Mouse (Mus musculus) hindbrain, postnatal 0 days (tissue): Measurements from ENCODE around the gene Tbl1x. TPM values are rescaled to one million over a fixed set of nuclear protein-coding genes. Genes with fewer than 3 reads are reported as not detected.

Source experiments
- ATAC-seq: fragments of 200-750 bp; cut with Nextera tagmentation; 2 replicates; pipeline ENCODE4 v1.8.0; 2017; ENCODE audit warnings: mild to moderate bottlenecking, moderate TSS enrichment, moderate library complexity
- DNase-seq: peaks from one replicate; pipeline ENCODE4 v3.0.0-alpha.2; 2015; ENCODE audit warnings: low spot score
- H3K27ac ChIP-seq: fragments of 300-500 bp; sonication (generic); 2 replicates; pipeline ENCODE4 v1.5.1; 2014; ENCODE audit warnings: mild to moderate bottlenecking
- H3K27me3 ChIP-seq: fragments of 300-500 bp; sonication (generic); 2 replicates; pipeline ENCODE4 v1.6.1; 2014; ENCODE audit warnings: low read length, mixed read lengths; ENCODE audit not compliant: insufficient read depth
- H3K36me3 ChIP-seq: fragments of 300-500 bp; sonication (generic); 2 replicates; pipeline ENCODE4 v1.6.1; 2014; ENCODE audit warnings: low read length, mixed read lengths; ENCODE audit not compliant: insufficient read depth
- H3K4me1 ChIP-seq: fragments of 300-500 bp; sonication (generic); 2 replicates; pipeline ENCODE4 v1.6.1; 2014; ENCODE audit warnings: antibody characterized with exemption, low read length, mixed read lengths; ENCODE audit not compliant: insufficient read depth
- H3K4me2 ChIP-seq: fragments of 300-500 bp; sonication (generic); 2 replicates; pipeline ENCODE4 v1.6.1; 2014; ENCODE audit warnings: low read depth, mild to moderate bottlenecking, low read length, moderate library complexity, mixed read lengths
- H3K4me3 ChIP-seq: fragments of 300-500 bp; sonication (generic); 2 replicates; pipeline ENCODE4 v1.5.1; 2014; ENCODE audit warnings: low read length
- H3K9ac ChIP-seq: fragments of 300-500 bp; sonication (generic); replicated peaks from 2 replicates; pipeline ENCODE4 v1.6.1; 2014; ENCODE audit warnings: mild to moderate bottlenecking, low read length, moderate library complexity, mixed read lengths
- H3K9me3 ChIP-seq: fragments of 300-500 bp; sonication (generic); 2 replicates; pipeline ENCODE4 v1.6.1; 2016; ENCODE audit warnings: low read length, mixed read lengths
- CTCF ChIP-seq: IDR thresholded peaks from 2 replicates; pipeline ENCODE4 v1.5.1; 2016; ENCODE audit warnings: antibody characterized with exemption, control low read depth, low read depth
- WGBS: fragments of 180-500 bp; shearing (Covaris S2); extraction: QIAGEN DNeasy Blood & Tissue Kit; methylation state at CpG from one replicate; pipeline ENCODE4 v1.1.7; 2014; 5-methylcytosine and 5-hydroxymethylcytosine counted together
- polyA plus RNA-seq: library from polyadenylated mRNA; unstranded; fragments of >200 nt; fragmentation: Nextera tagmentation; extraction: Ambion mirVana; gene quantifications from 2 replicates; pipeline ENCODE4 v1.2.1, GENCODE M21; 2015
- total RNA-seq: library from RNA; depleted of rRNA; stranded (reverse); fragments of >200 nt; gene quantifications from 2 replicates; pipeline ENCODE4 v1.2.3, GENCODE M21; 2014

The Tbl1x gene
- total and polyA plus RNA-seq, 2 experiments from 2014 or later = 33.4 to 46.7 TPM

DNA sequence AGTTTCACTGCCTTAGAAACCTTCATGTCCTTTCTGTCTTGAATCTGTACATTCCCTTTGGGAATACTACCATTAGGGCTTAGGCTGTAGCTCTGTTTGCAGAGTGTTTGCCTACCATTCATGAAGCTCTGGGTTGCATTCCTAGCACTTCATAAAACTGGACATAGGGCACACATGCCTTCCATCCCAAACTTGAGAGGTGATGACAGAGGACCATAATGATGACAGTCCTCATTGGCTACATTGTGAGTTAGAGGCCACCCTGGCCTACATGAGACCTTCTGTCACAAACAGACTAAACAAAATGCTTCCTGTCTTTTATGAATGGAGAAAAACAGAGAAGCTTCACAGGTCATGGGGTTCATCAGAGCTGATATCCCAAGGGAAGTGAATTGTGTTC lies 33.2 kb downstream of the Tbl1x start:
- no peaks in the 10 kb centered on the region for H3K36me3 ChIP-seq
- no peak for TF ChIP-seq CTCF
- H3K4me3 ChIP-seq = no peak overlapping the region
- no peaks in the 10 kb centered on the region for H3K27me3 ChIP-seq
- DNase-seq (no peak), ATAC-seq (no peak)
- no peaks in the 10 kb centered on the region for H3K4me1 ChIP-seq
- no peak overlapping the region for H3K27ac ChIP-seq
- H3K4me2 ChIP-seq = no peak overlapping the region
- H3K9me3 ChIP-seq = no peaks in the 10 kb centered on the region
- H3K9ac ChIP-seq = no peak overlapping the region

DNA sequence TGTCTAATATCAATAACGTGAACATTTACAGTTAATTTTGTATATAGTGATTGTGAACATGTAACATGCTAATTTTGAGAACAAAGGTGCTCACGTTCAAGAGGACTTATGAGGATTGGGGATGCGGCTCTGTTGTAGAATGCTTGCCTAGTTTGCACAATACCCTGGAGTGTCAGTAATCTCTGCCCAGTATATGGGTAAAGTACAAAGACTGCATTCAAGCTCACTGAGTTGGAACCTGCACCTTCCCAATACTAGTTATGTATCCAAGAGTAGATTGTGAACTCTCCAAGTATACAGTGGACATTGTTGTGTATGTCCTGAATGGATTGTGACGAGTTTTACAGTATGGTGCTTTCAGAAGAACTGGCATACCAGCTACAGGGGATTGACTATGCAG lies 33.7 kb downstream of the Tbl1x start:
- no peak for DNase-seq
- Histone ChIP-seq H3K4me1 (no peaks in the 10 kb centered on the region), H3K27me3 (no peaks in the 10 kb centered on the region), H3K9me3 (no peaks in the 10 kb centered on the region), H3K4me2 (no peak overlapping the region), H3K9ac (no peak overlapping the region), H3K27ac (no peak overlapping the region), H3K4me3 (no peak overlapping the region), H3K36me3 (no peaks in the 10 kb centered on the region)
- ATAC-seq = no peak
- TF ChIP-seq CTCF = no peak
- 66% methylated on average over 4 of the region's 4 CpGs for WGBS

DNA sequence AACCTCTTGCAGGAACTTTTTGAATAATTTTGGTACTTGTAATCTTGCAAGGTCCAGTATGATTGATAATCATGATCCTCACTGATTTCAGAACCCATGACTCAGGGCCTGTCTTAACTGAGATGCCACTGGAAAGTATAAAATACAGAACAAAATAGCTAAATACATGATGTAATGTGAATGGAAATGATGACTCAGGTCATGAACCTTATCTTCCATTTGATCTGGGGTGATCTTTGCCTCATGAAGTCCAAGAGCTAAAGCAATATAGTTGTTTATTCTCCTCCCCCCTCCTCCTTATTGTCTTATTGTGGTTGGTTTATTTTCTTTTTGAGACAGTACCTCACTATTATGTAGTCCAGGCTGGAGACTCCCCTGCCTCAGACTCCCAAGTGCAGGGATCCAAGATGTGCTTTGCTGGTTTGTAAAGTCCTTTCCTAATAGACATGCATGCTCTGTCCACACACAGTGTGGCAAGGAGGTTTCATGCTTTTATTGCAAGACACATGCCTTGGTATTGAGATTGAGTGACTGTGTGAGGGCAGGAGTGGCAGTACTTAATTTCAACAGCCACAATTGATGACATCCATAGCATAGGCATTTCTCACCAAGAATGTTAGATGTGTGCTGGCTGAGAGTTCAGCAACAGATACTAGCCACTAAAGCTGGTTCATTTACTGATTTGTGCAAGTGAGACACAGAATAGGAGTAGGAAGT lies 34.7 kb downstream of the Tbl1x start:
- DNase-seq (no peak), ATAC-seq (no peak)
- H3K9ac ChIP-seq = no peak overlapping the region
- no peaks in the 10 kb centered on the region for H3K27me3 ChIP-seq
- no peaks in the 10 kb centered on the region for H3K36me3 ChIP-seq
- H3K4me1 ChIP-seq = no peaks in the 10 kb centered on the region
- no peaks in the 10 kb centered on the region for H3K9me3 ChIP-seq
- no peak overlapping the region for H3K27ac ChIP-seq
- no peak overlapping the region for H3K4me3 ChIP-seq
- no peak overlapping the region for H3K4me2 ChIP-seq
- no peak for TF ChIP-seq CTCF

DNA sequence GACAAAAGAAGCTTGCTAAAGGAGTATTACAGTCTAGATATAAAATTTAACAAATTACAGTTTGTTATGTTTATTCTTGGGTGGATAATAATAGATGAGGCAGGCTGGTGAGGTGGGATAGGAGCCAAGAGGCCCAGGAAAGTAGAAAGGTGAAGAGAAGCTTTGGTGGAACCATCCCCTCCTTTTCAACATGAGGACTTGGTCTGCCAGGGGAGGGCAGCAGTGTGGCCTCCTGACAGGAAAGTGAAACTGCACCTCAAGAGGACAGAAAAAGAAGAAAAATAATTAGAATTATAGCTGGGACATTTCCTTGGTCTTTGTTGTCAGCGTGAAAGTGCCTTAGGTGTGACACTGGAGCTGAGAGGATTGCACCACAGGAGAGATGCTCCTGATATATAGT lies 35.6 kb downstream of the Tbl1x start:
- no peak overlapping the region for H3K9ac ChIP-seq
- no peak for DNase-seq
- WGBS = 75% methylated on average over 1 of the region's 1 CpGs
- TF ChIP-seq CTCF = peak; percentile 32; the same call in 1 of the 2 replicates
- no peak overlapping the region for H3K27ac ChIP-seq
- no peak overlapping the region for H3K4me3 ChIP-seq
- H3K36me3 ChIP-seq = no peaks in the 10 kb centered on the region
- ATAC-seq = no peak
- no peak overlapping the region for H3K4me2 ChIP-seq
- H3K9me3 ChIP-seq = no peaks in the 10 kb centered on the region
- no peaks in the 10 kb centered on the region for H3K27me3 ChIP-seq
- H3K4me1 ChIP-seq = no peaks in the 10 kb centered on the region

DNA sequence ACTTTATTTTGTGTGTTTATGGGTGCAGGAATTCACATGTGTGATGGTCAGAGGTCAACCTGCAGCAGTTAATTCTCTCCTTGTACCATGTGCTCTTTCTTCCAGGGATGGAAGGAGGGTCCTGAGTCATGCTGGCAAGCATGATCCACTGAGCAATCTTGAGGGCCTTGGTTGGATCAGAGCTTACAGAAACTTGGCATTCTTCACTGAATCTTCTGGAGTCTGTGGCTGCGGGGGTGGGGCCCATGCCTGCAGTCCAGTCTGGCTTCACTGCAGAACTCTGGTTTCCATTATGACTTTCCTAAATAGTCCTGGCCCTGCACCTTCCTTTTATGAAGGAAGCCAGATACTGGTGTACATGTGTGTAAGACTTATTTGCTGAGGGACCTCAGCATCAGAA lies 38.1 kb downstream of the Tbl1x start:
- Histone ChIP-seq H3K9ac (no peak overlapping the region), H3K27me3 (no peaks in the 10 kb centered on the region), H3K4me2 (no peak overlapping the region), H3K9me3 (no peaks in the 10 kb centered on the region), H3K4me3 (no peak overlapping the region), H3K4me1 (no peaks in the 10 kb centered on the region), H3K36me3 (no peaks in the 10 kb centered on the region), H3K27ac (no peak overlapping the region)
- ATAC-seq = no peak
- WGBS = 73% methylated on average over 1 of the region's 1 CpGs
- TF ChIP-seq CTCF = no peak
- peak; percentile 2 for DNase-seq

DNA sequence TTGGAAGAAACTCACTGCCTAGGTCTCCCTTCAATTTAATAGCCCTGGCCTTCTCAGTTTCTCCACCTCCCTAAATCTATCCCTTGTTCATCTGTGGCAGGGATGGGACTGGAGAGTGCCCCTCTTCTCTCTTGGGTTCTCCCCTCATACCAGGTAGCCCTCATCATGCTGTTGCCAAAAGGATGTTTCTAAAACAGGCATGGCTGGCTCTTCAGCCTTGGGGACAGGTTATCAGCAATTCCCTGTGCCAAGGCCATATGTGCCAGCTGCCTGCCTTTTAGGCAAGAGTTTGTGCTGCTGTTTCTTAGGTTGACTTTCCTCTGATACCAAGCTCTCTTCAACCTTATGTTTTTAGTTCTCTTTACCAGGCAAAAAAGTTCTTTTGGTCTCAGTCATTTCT lies 39.6 kb downstream of the Tbl1x start:
- DNase-seq (no peak), ATAC-seq (no peak)
- no peak overlapping the region for H3K4me2 ChIP-seq
- no peaks in the 10 kb centered on the region for H3K4me1 ChIP-seq
- H3K27me3 ChIP-seq = no peaks in the 10 kb centered on the region
- no peaks in the 10 kb centered on the region for H3K36me3 ChIP-seq
- no peak for TF ChIP-seq CTCF
- no peak overlapping the region for H3K9ac ChIP-seq
- no peak overlapping the region for H3K27ac ChIP-seq
- H3K9me3 ChIP-seq = no peaks in the 10 kb centered on the region
- H3K4me3 ChIP-seq = no peak overlapping the region

DNA sequence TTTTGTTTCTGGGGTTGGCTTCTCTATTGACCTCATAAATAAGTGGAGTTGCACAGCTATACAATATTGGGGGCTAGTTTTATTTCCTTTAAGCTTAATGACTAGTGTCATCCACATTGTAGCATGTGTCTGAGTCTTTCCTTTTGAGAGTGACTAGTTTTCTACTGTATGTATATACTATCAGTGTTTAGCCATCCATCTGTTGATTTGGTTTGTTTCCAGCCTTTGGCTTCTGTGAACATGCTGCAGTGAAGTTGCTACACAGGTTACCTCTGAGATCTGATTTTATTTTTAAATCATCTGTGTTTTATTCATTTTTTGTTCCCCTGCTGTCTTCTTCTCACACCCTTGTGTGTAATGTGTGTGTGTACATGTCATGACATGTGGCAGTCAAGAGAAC lies 40.5 kb downstream of the Tbl1x start:
- no peak overlapping the region for H3K4me2 ChIP-seq
- ATAC-seq = no peak
- H3K4me3 ChIP-seq = no peak overlapping the region
- no peak for TF ChIP-seq CTCF
- H3K36me3 ChIP-seq = no peaks in the 10 kb centered on the region
- H3K27me3 ChIP-seq = no peaks in the 10 kb centered on the region
- H3K4me1 ChIP-seq = no peaks in the 10 kb centered on the region
- no peaks in the 10 kb centered on the region for H3K9me3 ChIP-seq
- no peak for DNase-seq
- H3K9ac ChIP-seq = no peak overlapping the region
- no peak overlapping the region for H3K27ac ChIP-seq
